Mouse (Mus musculus) testis, adult 2 months (tissue): ENCODE data around the gene Sorcs2.

ENCODE experiments used
- CTCF ChIP-seq: fragments of 200-500 bp; IDR thresholded peaks from 2 replicates; pipeline ENCODE4 v1.5.1; 2012; ENCODE audit warnings: low read depth, mild to moderate bottlenecking, inconsistent platforms, low read length, moderate library complexity; ENCODE audit not compliant: control insufficient read depth, insufficient read depth, insufficient replicate concordance
- POLR2A ChIP-seq: fragments of 200-500 bp; IDR thresholded peaks from 2 replicates; pipeline ENCODE4 v1.6.1; 2012; ENCODE audit warnings: low read depth, mild to moderate bottlenecking, inconsistent platforms, low read length, moderate library complexity; ENCODE audit not compliant: control insufficient read depth

GRCm38 (mm10) chr5:36375886-36376285, 22.1 kb downstream of the Sorcs2 start:
- TF ChIP-seq POLR2A (no peak), CTCF (no peak)
